Mouse (Mus musculus): ENCODE data around the gene E2f8.

DNA sequence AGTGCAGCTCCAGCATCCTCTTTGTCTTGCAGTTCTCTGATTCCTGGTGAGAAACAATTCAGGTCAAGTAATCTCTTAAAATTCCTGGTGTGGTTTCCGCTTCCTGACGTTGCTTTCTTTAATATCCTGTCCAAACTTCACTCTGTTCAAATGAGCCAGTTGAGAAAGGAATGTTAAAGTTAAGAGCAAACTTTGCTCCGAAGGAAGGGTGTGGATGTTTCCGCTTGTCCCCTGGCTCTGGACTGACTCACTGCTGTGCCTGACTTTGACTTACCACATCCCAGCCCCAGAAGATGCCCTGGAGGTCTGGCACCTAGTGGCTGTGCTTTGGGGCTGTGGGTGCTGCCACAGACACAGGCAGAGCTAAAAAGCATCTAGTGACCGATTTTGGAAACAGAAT is 36.1 kb upstream of the E2f8 start:
- no peak for TF ChIP-seq CTCF (IDR thresholded peaks at IDR 0.05 in 2 of 3, conservative IDR thresholded peaks at IDR 0.05 in 1 of 3; ENCODE audit: control insufficient read depth in 1 of 3, insufficient read depth in 1 of 3, low read depth in 2 of 3, low read length in 3 of 3, poor library complexity in 1 of 3, severe bottlenecking in 1 of 3)
- no peak for TF ChIP-seq ZNF384 (IDR thresholded peaks at IDR 0.05; ENCODE audit: low read depth, low read length)
- no peak for TF ChIP-seq GATA1 (IDR thresholded peaks at IDR 0.05; ENCODE audit: low read depth, low read length)
- no peak for TF ChIP-seq NRF1 (IDR thresholded peaks at IDR 0.05; ENCODE audit: insufficient read depth, low read depth, low read length, poor library complexity, severe bottlenecking)
- TF ChIP-seq MAFK (IDR thresholded peaks at IDR 0.05; ENCODE audit: borderline replicate concordance, low read depth, low read length), result no peak
- no peak for TF ChIP-seq ELF1 (IDR thresholded peaks at IDR 0.05; ENCODE audit: low read depth, low read length)
- no peak for TF ChIP-seq POLR2A (IDR thresholded peaks at IDR 0.05; ENCODE audit: control insufficient read depth in 1 of 2, insufficient read depth in 1 of 2, low read depth in 1 of 2, low read length in 2 of 2, poor library complexity in 1 of 2)
- no peak for TF ChIP-seq POLR2AphosphoS5 (IDR thresholded peaks at IDR 0.05; ENCODE audit: borderline replicate concordance, low read depth, low read length)
- TF ChIP-seq CHD1 (IDR thresholded peaks at IDR 0.05; ENCODE audit: low read depth, low read length), result no peak

Measured in MEL (cell line).